Mouse (Mus musculus) cerebellum, adult (tissue): ENCODE results near the gene Olfr250.
"Not testable (repeated sequence)": the region's sequence is repeated elsewhere in the genome, so short reads cannot be mapped to it uniquely, and the experiment has no call there.

Experiments
- ATAC-seq: cut with Nextera tagmentation; 2 replicates; pipeline ENCODE4 v1.9.2; 2017; ENCODE audit warnings: mild to moderate bottlenecking, moderate library complexity, mixed read lengths; ENCODE audit not compliant: insufficient number of reproducible peaks, low FRiP score, low TSS enrichment

Gene Olfr250

GRCm38 (mm10) chr9:38366596-38366995, at the start of gene Olfr250:
Olfr250 (plus strand) TSS chr9:38366896.
- no peak for ATAC-seq

- ATAC-seq, result no peak
These were observed 37.9 kb upstream of the Olfr250 start, which contains the start of gene Olfr25 for GRCm38 (mm10) chr9:38328760-38329159. Olfr25 (plus strand) TSS chr9:38329060.

- ATAC-seq, result no peak
These were observed 18.6 kb upstream of the Olfr250 start, which contains the start of gene Olfr898 for GRCm38 (mm10) chr9:38348111-38348510. Olfr898 (plus strand) TSS chr9:38348411.

GRCm38 (mm10) chr9:38376786-38377185, 10.1 kb downstream of the Olfr250 start, which contains the start of gene Olfr251:
Olfr251 (plus strand) TSS chr9:38377086.
- no peak for ATAC-seq

GRCm38 (mm10) chr9:38401398-38401797, 34.7 kb downstream of the Olfr250 start, which contains the start of gene Olfr147:
Olfr147 (plus strand) TSS chr9:38401698.
- no peak for ATAC-seq

GRCm38 (mm10) chr9:38407502-38407901, 40.8 kb downstream of the Olfr250 start:
- not testable (repeated sequence) for ATAC-seq

GRCm38 (mm10) chr9:38413502-38413901, 46.8 kb downstream of the Olfr250 start:
- ATAC-seq, result not testable (repeated sequence)
